Mouse (Mus musculus): ENCODE data around the gene Crip1.
A peak's percentile ranks its signal among the peaks of the same experiment; 100 is the strongest.
"Not testable (repeated sequence)": the region's sequence is repeated elsewhere in the genome, so short reads cannot be mapped to it uniquely, and the experiment has no call there.

Gene Crip1

GRCm38 (mm10) chr12:113187011-113187375 is 40.9 kb downstream of the Crip1 start:
- DNase-seq, result peak; percentile 22

GRCm38 (mm10) chr12:113187584-113188295 is 41.6 kb downstream of the Crip1 start:
- peak; percentile 92 for DNase-seq

DNA sequence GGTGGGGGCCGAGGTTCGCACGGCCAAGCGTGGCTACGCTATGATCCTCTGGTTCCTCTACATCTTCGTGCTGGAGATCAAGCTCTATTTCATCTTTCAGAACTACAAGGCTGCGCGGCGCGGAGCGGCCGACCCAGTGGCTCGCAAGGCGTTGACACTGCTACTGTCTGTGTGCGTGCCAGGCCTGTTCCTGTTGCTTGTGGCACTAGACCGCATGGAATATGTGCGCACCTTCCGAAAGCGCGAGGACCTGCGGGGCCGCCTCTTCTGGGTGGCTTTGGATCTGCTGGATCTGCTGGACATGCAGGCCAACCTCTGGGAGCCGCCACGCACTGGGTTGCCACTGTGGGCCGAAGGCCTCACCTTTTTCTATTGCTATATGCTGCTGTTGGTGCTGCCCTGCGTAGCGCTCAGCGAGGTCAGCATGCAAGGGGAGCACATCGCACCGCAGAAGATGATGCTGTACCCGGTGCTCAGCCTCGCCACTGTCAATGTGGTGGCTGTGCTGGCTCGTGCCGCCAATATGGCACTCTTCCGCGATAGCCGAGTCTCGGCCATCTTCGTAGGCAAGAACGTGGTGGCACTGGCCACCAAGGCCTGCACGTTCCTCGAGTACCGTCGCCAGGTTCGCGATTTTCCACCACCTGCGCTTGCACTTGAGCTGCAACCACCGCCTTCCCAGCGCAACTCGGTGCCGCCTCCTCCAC is 42.4 kb downstream of the Crip1 start:
- DNase-seq, result peak; percentile 30

DNA sequence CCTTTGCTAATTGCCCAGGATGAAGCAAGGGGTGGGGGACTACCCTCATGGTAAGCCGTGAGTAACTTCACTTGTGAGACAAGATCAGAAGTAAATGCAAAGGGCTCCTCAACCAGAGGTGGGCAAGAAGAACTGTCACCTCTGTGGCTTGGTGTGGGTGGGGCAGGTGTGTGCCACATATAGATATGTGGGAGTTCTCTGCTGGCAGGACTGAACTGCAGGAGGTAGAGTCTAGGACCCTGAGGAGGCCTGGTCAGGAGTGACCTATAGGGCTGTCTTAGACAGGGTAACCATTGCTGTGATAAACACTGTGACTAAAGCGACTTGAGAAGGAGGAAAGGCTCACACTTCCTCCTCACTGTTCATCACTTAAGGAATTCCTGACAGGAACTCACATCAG is 47.3 kb downstream of the Crip1 start:
- DNase-seq, result no peak

DNA sequence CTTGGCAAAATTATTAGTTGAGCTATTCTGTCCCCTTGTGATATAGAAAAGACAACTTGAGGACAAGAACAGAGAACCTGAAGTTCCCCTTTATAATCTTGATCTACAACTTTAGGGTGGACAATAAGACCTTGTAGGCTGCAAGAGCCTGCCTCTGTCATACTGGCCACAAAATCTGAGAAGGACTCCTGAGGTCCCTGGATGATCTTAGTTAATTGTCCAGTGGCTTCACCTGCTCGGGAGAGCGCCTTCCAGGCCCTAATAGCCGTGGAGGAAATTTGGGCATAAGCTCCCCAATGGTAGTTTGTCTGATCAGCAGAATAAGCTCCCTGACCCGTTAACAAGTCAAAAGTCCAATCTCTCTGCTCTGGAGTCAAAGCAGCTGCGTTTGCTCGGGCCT is 53.0 kb downstream of the Crip1 start:
- DNase-seq, result not testable (repeated sequence)

DNA sequence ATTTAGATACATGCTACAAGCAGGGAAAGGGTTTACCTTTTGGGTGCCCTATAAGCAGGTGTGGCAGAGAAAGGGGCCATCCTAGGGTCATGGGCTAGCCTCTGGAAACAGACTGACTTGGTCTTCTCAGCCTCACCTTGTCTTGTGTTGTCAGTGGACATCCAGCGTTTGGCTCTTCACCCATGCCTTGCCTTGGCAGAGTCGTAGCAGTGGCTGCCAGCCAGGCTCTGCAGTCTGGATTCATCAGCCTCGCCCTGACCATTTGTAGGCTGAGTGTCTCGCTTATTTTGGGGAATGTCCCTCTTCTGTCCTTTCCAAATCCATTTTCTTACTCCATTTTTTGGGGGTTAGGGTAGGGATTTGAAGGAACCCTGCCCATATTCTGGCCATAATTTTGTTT is 55.2 kb downstream of the Crip1 start:
- DNase-seq, result no peak

DNA sequence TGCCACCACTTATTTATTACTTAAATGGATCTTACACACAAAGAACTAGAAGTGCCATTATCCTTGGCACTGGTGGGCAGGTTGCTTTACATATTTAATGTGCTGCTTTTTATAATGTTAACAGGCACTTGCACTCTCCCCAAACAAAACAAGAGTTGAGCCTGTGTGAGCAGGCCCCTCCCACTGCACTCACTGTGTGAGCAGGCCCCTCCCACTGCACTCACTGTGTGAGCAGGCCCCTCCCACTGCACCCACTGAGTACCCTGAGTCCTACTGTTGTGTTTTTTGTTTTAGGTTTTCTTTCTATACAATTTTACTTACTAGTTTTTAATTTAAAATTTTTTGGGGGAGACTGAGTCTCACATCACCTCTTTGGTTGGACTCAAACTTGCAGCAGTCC is 55.9 kb downstream of the Crip1 start:
- DNase-seq, result no peak
